Mouse (Mus musculus) liver, adult 2 months (tissue): ENCODE results near the gene 4930404H24Rik. TPM values are rescaled to one million over a fixed set of nuclear protein-coding genes. Genes with fewer than 3 reads are reported as not detected.

Experiments
- DNase-seq: peaks from one replicate; pipeline ENCODE4 v3.0.0-alpha.2; 2011; ENCODE audit warnings: low read depth, low spot score; ENCODE audit errors: extremely low read depth
- H3K27ac ChIP-seq: fragments of 200-500 bp; replicated peaks from 2 replicates; pipeline ENCODE4 v1.5.1; 2012; ENCODE audit warnings: low read depth, mild to moderate bottlenecking, control low read depth, inconsistent platforms, low read length; ENCODE audit not compliant: insufficient read depth
- H3K27me3 ChIP-seq: fragments of 200-500 bp; 2 replicates; pipeline ENCODE4 v1.6.1; 2012; ENCODE audit warnings: mild to moderate bottlenecking, moderate library complexity, low read length, inconsistent platforms; ENCODE audit not compliant: control insufficient read depth, insufficient read depth
- H3K36me3 ChIP-seq: fragments of 200-500 bp; 2 replicates; pipeline ENCODE4 v1.6.1; 2012; ENCODE audit warnings: low read length, inconsistent platforms; ENCODE audit not compliant: control insufficient read depth, insufficient read depth
- H3K4me1 ChIP-seq: fragments of 200-500 bp; 2 replicates; pipeline ENCODE4 v1.6.1; 2011; ENCODE audit warnings: low read length; ENCODE audit not compliant: control insufficient read depth, insufficient read depth
- H3K4me3 ChIP-seq: fragments of 200-500 bp; 2 replicates; pipeline ENCODE4 v1.5.1; 2011; ENCODE audit warnings: low read depth, mild to moderate bottlenecking, control low read depth, low read length, moderate library complexity; ENCODE audit not compliant: insufficient read depth
- H3K79me2 ChIP-seq: fragments of 200-500 bp; 2 replicates; pipeline ENCODE4 v1.6.1; 2012; ENCODE audit warnings: inconsistent platforms, mild to moderate bottlenecking, low read length, moderate library complexity; ENCODE audit not compliant: control insufficient read depth, insufficient read depth
- H3K9ac ChIP-seq: fragments of 200-500 bp; 2 replicates; pipeline ENCODE4 v1.6.1; 2012; ENCODE audit warnings: low read depth, mild to moderate bottlenecking, control low read depth, inconsistent platforms, low read length
- CTCF ChIP-seq: fragments of 200-500 bp; IDR thresholded peaks from 2 replicates; pipeline ENCODE4 v1.5.1; 2011; ENCODE audit warnings: low read depth, low read length, control low read depth
- POLR2A ChIP-seq: fragments of 200-500 bp; IDR thresholded peaks from 2 replicates; pipeline ENCODE4 v1.6.1; 2011; ENCODE audit warnings: low read length, control low read depth; ENCODE audit not compliant: insufficient read depth; ENCODE audit errors: extremely low read depth
- WGBS: fragments of 180-500 bp; shearing (Covaris S2); methylation state at CpG from one replicate; pipeline ENCODE4 v1.1.7; 2018; 5-methylcytosine and 5-hydroxymethylcytosine counted together
- polyA plus RNA-seq: library from polyadenylated mRNA; depleted of rRNA; stranded (reverse); fragments of >200 nt; gene quantifications from 2 replicates; pipeline ENCODE4 v1.2.3, GENCODE M21; 2012
- total RNA-seq: library from RNA; depleted of rRNA; stranded (reverse); fragments of >200 nt; gene quantifications from 2 replicates; pipeline ENCODE4 v1.2.3, GENCODE M21; 2014

The 4930404H24Rik gene
- total and polyA plus RNA-seq, 2 experiments = not detected

GRCm38 (mm10) chr2:153523656-153524055 lies 31.1 kb downstream of the 4930404H24Rik start:
- DNase-seq = no peak
- no peak overlapping the region for H3K4me3 ChIP-seq
- H3K36me3 ChIP-seq = no peaks in the 10 kb centered on the region
- no peak overlapping the region for H3K27ac ChIP-seq
- no peaks in the 10 kb centered on the region for H3K4me1 ChIP-seq
- peaks cover 4% of the 10 kb centered on the region; the same call in 1 of the 2 replicates for H3K27me3 ChIP-seq
- no peaks in the 10 kb centered on the region for H3K79me2 ChIP-seq
- TF ChIP-seq POLR2A = no peak
- TF ChIP-seq CTCF = no peak
- WGBS = 93% methylated on average over 12 of the region's 12 CpGs
- no peak overlapping the region for H3K9ac ChIP-seq

DNA sequence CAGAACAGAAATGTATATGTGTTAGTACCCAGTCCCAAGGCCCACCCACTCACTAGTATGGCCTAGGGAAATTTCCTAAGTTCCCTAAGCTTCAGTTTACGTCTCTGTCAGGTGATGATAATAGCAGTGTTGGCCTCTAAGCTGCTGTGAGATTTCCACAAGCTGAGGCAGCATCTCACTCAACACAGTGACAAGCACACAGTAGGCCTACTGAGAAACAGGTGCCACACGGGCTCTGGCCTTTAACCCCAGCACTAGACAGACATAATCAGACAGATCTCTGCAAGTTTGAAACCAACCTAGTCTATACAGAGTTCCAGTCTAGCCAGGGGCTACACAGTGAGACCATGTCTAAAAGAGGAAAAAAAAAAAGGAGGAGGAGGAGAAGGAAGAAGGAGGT lies 32.1 kb downstream of the 4930404H24Rik start:
- WGBS = 90% methylated on average over 2 of the region's 2 CpGs
- no peak overlapping the region for H3K4me3 ChIP-seq
- DNase-seq = no peak
- no peak overlapping the region for H3K9ac ChIP-seq
- no peak overlapping the region for H3K27ac ChIP-seq
- no peaks in the 10 kb centered on the region for H3K79me2 ChIP-seq
- TF ChIP-seq POLR2A (no peak), CTCF (no peak)
- H3K4me1 ChIP-seq = no peaks in the 10 kb centered on the region; the same call in 1 of the 2 replicates
- H3K36me3 ChIP-seq = no peaks in the 10 kb centered on the region
- H3K27me3 ChIP-seq = peaks cover 10% of the 10 kb centered on the region

- H3K4me1 ChIP-seq = no peaks in the 10 kb centered on the region; the same call in 1 of the 2 replicates
- DNase-seq = no peak
- no peak for TF ChIP-seq CTCF
- TF ChIP-seq POLR2A = no peak
- no peaks in the 10 kb centered on the region for H3K79me2 ChIP-seq
- H3K27me3 ChIP-seq = peaks cover 21% of the 10 kb centered on the region
- 81% methylated on average over 10 of the region's 10 CpGs for WGBS
- H3K36me3 ChIP-seq = no peaks in the 10 kb centered on the region
- no peak overlapping the region for H3K4me3 ChIP-seq
- no peak overlapping the region for H3K27ac ChIP-seq
- no peak overlapping the region for H3K9ac ChIP-seq
Measured at GRCm38 (mm10) chr2:153525906-153526311, 33.3 kb downstream of the 4930404H24Rik start.

DNA sequence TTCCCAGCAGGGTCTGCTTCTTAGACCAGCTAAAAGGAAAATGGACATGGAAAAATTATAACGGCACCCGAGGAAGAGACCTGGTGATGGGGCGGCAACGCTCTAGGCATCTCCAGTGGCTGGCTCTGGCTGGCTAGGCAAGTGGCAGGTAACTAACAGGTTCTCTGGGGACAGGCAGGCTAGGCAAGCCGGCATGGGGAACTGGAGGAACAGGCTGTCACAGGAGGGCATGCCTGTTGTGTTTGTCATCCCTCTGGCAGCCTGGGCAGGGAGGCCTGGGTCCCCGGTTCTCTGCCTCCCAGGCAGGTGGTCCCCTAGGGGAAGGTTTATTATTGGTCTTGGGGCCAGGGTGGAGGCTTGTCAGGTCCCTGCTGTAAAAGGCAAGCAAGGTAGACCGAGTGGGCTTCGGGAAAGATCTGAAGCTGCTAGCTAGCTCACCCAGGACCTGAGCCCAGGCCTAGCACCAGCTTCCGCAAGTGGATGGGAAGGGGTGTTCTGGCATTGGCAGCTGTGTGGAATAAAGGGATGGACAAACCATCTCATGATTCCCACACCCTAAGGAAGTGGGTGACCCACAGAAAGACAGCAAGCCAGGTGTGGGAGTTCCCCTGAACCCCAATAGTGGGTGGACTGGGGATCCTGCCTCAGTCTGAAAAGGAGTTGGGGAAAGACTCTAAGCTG lies 34.4 kb downstream of the 4930404H24Rik start:
- no peak for DNase-seq
- no peak overlapping the region for H3K9ac ChIP-seq
- H3K79me2 ChIP-seq = no peaks in the 10 kb centered on the region
- WGBS = 88% methylated on average over 9 of the region's 9 CpGs
- no peaks in the 10 kb centered on the region for H3K36me3 ChIP-seq
- H3K27ac ChIP-seq = no peak overlapping the region
- no peak for TF ChIP-seq POLR2A
- TF ChIP-seq CTCF = no peak
- H3K4me3 ChIP-seq = no peak overlapping the region
- H3K4me1 ChIP-seq = no peaks in the 10 kb centered on the region; the same call in 1 of the 2 replicates
- H3K27me3 ChIP-seq = peaks cover 21% of the 10 kb centered on the region

DNA sequence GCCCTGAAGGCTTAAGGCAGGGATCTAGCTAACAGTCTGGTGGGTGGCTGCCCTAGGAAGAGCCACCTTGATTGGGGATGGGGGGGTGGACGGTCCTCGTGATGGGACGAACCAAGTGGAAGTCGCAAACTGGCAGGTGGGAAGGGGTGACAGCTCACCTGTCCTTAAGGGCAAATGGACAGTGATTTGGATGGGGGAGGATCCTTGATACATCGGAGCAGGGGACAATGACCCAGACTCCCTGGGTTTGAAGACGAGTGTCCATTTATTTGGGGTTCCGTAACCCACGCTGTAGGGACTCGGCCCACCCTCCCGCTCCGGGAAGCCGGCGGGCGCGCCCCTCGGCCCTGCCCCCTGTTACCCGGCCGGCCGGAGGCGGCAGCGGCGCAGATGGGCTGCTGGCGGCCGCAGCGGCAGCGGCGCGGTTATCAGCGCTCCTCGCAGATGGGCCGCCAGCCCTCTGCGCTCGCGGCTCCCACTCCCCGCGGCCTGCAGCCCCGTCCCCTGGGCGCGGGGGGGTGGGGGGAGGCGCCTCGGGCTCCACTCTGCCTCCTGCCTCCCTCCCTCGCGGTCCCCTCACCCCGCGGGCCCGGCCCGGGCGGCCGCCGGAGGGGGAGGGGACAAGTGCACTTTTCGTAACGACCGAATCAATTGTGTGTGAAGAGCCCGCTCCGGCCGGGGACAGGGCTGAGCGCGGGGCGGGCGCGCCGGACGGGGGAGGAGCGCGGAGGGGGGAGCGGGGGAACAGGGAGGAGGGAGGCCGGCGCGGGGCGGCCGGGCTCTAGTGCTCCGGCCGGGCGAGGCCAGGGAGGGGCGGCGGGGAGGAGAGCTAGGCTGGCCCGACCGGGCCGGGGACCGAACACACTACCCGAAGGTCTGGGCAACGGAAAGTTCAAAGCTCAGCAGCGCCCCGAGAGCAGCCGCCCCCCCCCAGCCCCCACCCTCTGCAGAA lies 35.3 kb downstream of the 4930404H24Rik start:
- DNase-seq = no peak

More for the DNA sequence above, 35.3 kb downstream of the 4930404H24Rik start:
- Histone ChIP-seq H3K4me3 (peak overlapping the region; percentile 72), H3K9ac (peak overlapping the region; percentile 42), H3K27ac (no peak overlapping the region), H3K27me3 (peaks cover 21% of the 10 kb centered on the region), H3K36me3 (no peaks in the 10 kb centered on the region), H3K79me2 (no peaks in the 10 kb centered on the region), H3K4me1 (no peaks in the 10 kb centered on the region; the same call in 1 of the 2 replicates)
- TF ChIP-seq CTCF (no peak), POLR2A (no peak)
- WGBS = 11% methylated on average over 73 of the region's 85 CpGs
